Mouse (Mus musculus): Measurements from ENCODE around the gene Efs. TPM values are rescaled to one million over a fixed set of nuclear protein-coding genes. Genes with fewer than 3 reads are reported as not detected.

Efs gene
- total RNA-seq, 4 experiments from 2014 or later: 0.48 to 1.1 (median 0.86) TPM

DNA sequence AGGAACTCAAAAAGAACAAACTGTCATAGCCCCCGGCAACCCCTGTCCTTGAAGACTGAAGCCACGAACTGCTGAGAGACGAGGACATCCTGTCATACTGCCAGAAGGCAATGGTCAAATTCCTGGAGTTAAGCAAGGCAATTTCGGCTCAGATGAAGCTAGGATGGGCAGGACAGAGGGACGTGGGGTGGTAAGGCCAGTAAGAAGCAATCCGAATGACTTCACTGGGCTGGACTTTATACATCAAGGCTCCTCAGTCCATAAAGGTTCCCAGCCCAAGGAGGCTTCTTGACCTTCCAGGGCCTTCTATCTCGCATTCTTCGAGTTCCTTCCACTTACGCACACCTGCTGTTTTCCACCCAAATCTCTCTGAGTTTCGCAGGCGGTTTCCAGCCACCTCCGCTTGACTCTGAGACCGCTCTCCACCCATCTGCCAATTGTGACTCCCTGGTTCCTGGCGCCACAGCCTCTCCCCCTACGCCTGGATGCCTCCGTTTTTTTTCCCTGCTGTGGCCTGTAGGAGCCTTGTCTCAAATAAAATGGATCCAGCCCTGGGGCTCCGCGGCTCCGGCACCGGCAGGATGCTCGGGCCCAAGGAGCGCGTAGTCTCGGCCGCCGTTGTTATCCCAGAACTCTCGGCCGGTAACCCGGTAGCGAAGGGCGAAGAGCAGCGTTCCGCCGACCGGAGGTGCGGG lies 49.9 kb downstream of the Efs start:
- DNase-seq (ENCODE audit: low spot score in 2 of 2): peak in 1 of 2 experiments; percentile 30

DNA sequence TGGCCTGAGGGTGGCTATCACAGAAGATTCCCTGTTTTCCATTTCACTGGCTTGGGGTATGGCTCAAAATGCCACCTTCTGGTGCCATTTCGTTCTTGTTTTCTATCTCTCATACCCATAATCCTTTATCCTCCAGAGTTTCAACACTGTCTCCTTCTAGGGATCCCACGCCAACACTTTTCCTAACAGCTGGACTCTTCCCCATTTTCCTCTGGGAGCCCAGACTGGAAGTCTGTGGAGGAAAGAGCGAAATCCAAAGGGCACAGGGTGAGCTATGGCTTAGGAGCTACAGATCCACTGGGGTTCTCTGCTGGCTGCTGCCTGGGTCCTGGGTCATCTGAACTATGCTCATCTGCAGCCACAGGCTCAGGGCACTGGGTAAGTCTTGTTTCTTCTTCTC lies 51.8 kb downstream of the Efs start:
- DNase-seq (ENCODE audit: low spot score in 2 of 2): no peak

DNA sequence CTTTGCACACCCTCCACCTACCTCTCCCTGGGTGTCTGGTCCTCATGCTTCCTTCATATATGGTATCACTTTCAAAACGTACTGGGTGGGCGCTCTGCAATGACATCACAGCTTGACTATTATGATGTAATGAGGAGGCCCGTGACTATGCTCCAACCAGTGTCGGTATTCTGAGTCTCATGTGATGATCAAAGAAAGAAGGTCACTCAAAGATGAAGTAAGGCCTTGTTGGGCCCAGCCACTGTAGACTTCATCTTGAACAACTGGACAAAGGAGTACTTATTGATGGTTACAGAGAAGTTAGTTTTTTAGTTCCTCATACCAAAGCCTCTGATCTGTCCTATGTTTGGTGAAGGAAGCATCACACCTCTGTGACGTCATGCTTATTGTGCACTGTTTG lies 55.1 kb downstream of the Efs start, which contains the start of gene Homez:
TSS of gene Homez (minus strand) at position 101 of the 400 bp plus-strand sequence.
- no peak for DNase-seq (ENCODE audit: low spot score in 2 of 2)

DNA sequence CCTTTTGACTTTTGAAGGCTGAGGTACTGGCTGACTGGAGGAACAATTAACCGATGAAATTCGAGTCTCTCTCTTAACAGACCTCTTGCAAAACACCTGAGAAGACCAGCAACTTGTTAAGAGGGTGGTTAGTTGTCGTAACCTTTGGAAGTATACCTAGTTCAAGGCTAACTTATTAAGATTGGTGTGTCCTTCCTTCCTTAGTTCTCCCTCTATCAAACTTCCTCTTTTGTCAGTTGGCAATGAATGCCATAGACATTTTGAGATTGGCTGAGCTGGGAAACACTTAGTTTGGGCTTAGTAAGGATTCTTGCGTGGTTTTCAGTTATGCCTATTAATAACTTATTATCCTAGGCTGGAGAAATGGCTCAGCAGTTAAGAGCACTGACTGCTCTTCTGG lies 57.9 kb downstream of the Efs start:
- no peak for DNase-seq (ENCODE audit: low spot score in 2 of 2)

DNA sequence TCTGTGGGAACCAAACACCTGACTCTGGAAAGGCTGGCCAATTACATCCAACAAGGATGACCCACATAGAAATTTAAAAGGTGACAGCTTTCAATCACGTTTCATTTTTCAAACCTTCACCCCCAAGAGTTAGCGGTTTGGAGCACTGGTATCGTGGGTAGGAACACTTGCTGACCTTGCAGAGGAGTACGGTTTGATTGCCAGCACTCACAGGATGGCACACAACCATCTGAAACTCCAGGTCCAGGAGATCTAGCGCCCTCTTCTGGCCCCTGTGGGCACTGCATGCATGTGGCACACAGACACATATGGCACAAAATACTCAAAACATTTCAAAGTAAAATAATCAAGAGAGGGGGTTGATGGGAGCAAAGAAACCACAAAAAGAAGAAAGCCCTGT lies 59.0 kb downstream of the Efs start:
- no peak for DNase-seq (ENCODE audit: low spot score in 2 of 2)

Small RNA genes lying within 50 kb of the gene (microRNA-seq; reads per million reads assigned to microRNA genes)
- gene Mir208a (10.0 reads per million, percentile 4 among the genes with 10 or more reads in this experiment), gene Mir208b (167 reads per million, percentile 58 among the genes with 10 or more reads in this experiment)

Other genes starting within 250 kb of the Efs start
- gene 1700123O20Rik, start 239.9 kb downstream of the Efs start, total RNA-seq (2022): 1 to 10 TPM; 7.1 to 9.4 (median 8.0) TPM
- gene Acin1, start 239.2 kb downstream of the Efs start, total RNA-seq (2022): 10 to 100 TPM; 46.2 to 72.1 (median 55.9) TPM
- gene Gm29776, start 227.3 kb downstream of the Efs start, total RNA-seq (2022): not detected
- gene Cebpe, start 214.0 kb downstream of the Efs start, total RNA-seq (2022): not detected
- gene Slc7a8, start 144.2 kb downstream of the Efs start, total RNA-seq (2022): 10 to 100 TPM; 11.3 to 17.4 (median 12.2) TPM
- 1 to 10 TPM; 2.2 to 3.2 (median 2.5) TPM for gene Rnf212b, start 112.0 kb downstream of the Efs start, total RNA-seq (2022)
- 1 to 10 TPM; 3.3 to 7.6 (median 5.2) TPM for gene Homez, start 55.2 kb downstream of the Efs start, total RNA-seq (2022)
- gene Ppp1r3e, start 48.6 kb downstream of the Efs start, total RNA-seq (2022): 1 to 10 TPM; 3.6 to 5.3 (median 4.0) TPM
- 10 to 100 TPM; 23.8 to 31.4 (median 26.8) TPM for gene Bcl2l2, start 42.7 kb downstream of the Efs start, total RNA-seq (2022)
- gene Gm20521, start 42.7 kb downstream of the Efs start, total RNA-seq (2022): 1 to 10 TPM in 3 of 4 experiments, under 1 TPM in 1; 0.83 to 7.4 (median 3.1) TPM
- 10 to 100 TPM; 44.2 to 55.9 (median 50.0) TPM for gene Pabpn1, start 33.6 kb downstream of the Efs start, total RNA-seq (2022)
- 1 to 10 TPM in 3 of 4 experiments, under 1 TPM in 1; 0.68 to 1.4 (median 1.2) TPM for gene Slc22a17, start 13.0 kb downstream of the Efs start, total RNA-seq (2022)
- not detected for gene Il25, start 6.6 kb upstream of the Efs start, total RNA-seq (2022)
- gene Cmtm5, start 10.1 kb upstream of the Efs start, total RNA-seq (2022): not detected
- gene Myh6, start 40.8 kb upstream of the Efs start, total RNA-seq (2022): 100 to 1,000 TPM; 106 to 159 (median 128) TPM
- gene Gm17428, start 50.8 kb upstream of the Efs start, total RNA-seq (2022): not detected
- gene Myh7, start 68.5 kb upstream of the Efs start, total RNA-seq (2022): 100 to 1,000 TPM; 508 to 760 (median 618) TPM
- gene Ngdn, start 89.3 kb upstream of the Efs start, total RNA-seq (2022): 10 to 100 TPM; 18.5 to 19.7 (median 19.1) TPM
- gene Zfhx2, start 166.2 kb upstream of the Efs start, total RNA-seq (2022): 1 to 10 TPM; 4.9 to 6.2 (median 5.6) TPM
- gene Thtpa, start 168.7 kb upstream of the Efs start, total RNA-seq (2022): 10 to 100 TPM; 13.4 to 15.6 (median 14.9) TPM
- 1 to 10 TPM; 2.2 to 3.9 (median 3.6) TPM for gene Ap1g2, start 180.5 kb upstream of the Efs start, total RNA-seq (2022)
- under 1 TPM in 2 of 4 experiments, not detected in 2; 0.08 to 0.19 TPM for gene Jph4, start 190.8 kb upstream of the Efs start, total RNA-seq (2022)

Measured in gastrocnemius, adult 8-10 months (tissue).